Mouse (Mus musculus) layer of hippocampus, postnatal 10 days (tissue): ENCODE measurements around the gene Lman1l. TPM values are rescaled to one million over a fixed set of nuclear protein-coding genes. Genes with fewer than 3 reads are reported as not detected.
A peak's percentile ranks its signal among the peaks of the same experiment; 100 is the strongest.

ENCODE experiments used
- DNase-seq, 2 experiments: peaks; one replicate each; pipeline ENCODE4 v3.0.0; 2021; ENCODE audit warnings: low spot score in 2 of 2
- total RNA-seq, 2 experiments: library from RNA; stranded (reverse); gene quantifications; 2 replicates each; pipeline ENCODE4 v1.2.3; 2021

Gene Lman1l
- total RNA-seq, 2 experiments from 2014 or later, result not detected

DNA sequence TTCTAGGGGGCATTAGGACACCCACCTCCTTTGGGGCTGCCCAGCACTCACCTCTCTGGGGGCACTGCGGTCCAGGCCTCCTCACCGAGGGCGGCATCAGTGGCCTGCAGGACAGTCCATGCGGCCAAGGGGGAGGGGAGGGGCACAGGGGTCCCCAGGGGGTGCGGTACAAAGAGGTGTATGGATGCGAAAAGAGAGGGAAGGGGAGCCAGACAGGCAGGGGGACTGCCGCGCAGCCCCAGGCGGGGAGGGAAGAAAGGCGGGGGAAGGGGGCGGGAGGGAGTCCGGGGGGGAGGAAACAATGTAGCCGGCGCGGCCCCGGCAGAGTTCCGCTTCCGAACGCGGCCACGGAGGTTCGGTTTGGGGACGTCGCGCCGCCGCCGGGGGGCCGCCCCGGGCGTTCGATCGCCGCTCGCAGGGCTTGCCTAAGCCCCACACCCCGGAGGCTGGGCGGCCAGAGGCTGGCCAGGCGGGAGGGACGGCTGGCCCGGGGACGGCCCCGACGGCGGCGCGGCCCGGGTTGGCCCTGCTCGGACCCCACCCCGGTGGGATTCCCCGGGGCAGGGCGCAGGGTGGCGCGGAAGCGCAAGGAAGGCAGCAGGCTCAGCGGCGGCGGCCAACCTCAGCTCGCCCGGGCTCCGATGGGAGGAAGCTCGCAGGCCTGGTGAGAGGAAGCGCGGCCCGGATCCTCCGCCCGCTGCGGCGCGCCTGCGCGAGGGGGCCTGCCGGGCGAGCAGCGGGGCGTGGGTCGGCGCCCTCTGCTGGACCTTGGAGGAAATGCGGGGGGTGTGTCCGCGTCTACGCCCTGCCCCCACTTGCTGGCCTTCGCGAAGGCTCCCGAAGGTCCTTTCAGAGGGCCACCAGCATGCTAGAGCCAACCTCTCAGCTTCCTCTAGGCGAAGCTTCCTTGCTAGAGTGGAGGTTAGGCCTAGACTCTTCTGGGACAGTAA is 24.6 kb upstream of the Lman1l start:
- peak; percentile 95 to 97 for DNase-seq

DNA sequence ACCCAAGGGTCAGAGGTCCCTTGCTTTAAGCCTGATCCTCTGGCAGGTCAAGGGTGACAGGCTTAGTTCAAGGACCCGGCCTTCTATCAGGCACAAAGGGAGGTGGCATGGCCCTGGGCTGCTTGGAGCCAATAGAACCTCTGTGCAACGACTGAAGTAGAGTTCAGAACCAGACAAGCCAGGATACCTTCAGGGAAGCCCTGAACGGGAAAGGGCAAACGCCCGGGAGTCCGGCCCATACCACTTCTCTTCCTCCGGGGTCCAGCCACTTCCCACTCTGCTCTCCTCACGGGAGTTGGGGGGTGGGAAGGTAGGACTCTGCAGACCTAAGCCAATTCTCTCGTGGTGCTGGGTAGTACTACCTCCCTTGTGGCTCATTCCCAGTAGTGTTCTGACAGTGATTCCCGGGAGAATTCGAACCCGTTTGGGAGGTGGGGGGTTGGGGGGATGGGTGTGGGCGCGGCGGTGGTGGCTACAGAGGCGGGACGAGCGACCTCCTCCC is 23.9 kb upstream of the Lman1l start:
- no peak for DNase-seq

DNA sequence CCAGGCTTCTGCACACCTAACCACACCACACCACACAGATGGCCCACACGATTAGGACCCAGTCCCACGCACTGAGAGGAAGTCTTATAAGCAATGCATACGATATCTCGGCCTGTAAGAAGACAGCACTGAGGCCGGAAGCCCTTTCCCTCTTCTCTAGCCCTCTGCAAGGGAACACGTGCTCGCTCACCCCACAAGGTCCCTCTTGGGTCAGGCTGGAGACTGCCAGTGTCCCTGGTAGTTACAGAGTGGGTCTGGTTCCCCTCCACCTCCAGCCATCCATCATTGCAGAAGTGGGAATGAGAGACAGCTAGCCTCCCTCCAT is 23.2 kb upstream of the Lman1l start:
- no peak for DNase-seq

DNA sequence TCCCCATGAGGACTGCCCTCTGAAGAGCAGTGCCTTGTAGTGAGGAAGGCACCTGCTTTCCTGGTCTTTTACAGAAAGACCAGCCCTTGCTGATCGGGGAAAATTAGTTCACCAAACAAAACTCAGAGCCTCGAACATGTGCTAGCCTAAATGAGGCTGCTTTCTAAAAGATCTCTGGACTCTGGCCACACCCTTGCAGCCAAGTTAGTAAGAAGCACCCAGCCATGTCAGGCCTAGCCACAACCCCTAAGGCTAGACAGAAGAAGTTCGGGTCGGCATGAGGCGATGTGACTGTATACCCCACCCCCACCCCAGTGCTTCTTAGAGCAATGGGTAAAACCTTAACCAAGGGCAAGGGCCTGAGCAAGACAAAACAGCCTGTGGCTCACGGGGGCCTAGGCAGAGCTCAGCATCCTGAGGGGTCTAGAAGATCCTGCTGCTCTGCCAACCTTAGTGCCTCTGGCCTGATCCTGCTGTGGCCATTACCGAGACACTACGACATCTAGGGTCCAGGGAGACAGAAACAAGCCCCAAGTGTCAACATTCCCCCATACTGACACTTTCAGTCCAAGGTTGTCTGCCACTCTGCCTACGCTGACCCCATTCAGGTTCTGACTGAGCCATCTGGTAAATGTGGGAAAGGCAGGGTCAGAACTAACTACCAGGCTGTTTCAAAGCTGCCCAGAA is 22.7 kb upstream of the Lman1l start:
- no peak for DNase-seq

DNA sequence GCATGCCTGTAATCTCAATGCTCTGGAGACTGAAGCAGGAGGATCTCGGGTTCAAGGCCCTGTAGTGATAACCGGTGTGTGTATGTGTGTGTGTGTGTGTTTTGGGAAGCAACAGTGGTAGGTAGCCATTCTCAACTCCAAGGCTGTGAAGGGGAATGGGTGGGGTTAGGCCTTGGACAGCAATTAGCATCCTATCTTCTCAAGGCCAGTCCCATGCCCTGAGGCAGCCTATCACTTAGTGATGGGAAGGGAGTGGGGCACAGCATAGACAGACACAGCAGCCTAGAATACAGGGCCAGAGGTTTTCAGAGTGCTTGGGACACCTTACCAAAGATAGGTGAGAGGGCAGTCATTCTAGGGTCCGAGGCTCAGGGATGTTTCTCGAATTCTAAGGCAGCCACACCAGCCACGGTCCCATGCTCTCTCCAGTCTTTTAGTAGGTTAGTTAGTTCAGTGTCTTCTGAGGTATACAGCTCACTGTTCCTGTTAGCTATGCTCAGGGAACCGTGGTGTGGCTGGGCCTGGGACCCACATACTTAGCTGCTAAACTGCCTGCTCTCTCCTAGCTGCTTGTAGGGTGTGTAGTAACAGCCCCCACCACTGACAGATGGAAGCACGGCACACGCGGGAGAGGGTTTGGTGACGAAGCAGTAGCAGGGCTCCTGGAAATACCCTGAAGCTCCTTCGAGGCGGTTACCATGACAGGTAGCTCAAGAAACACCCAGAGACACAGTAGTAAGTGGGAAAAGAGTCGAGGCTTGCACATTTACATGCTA is 21.4 kb upstream of the Lman1l start:
- no peak for DNase-seq

DNA sequence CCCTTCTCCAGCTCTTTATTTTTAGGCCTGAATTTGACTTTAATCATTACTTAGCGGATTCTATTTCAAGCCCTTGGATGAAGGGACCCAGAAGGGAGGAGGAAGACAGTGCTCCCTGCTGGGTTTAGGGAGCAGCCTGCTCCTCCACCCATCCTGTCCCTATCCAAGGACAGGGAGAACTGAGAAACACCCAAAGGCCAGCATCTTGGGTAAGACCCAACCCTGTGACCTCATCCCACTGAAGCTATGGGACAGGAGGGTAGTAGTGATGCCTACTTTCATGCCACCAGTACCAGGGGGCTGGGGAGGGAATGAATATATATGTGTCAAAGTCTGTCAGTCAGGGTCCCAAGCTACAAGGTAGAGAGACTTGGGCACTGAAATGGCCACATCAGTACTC is 20.4 kb upstream of the Lman1l start:
- DNase-seq, result no peak

DNA sequence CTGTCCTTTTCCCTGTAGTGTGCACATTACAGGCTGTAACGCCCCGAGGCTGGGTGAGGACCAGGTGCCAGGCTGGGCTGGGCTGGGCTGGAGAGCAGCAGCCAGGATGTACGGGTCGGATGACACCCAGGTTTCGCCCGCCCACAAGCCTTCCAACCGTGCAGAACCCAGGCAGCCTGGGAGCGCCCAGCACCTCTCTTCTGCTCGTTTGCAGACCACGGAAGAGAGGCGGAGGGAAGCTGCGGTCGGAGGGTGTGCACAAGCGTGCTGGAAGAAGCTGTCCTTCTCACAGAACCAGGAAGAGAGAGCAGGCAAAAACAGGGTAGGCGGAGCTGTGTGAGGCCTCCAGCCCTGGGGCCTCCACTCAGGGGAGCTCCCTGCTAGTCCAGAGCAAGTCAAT is 19.8 kb upstream of the Lman1l start:
- DNase-seq, result no peak

DNA sequence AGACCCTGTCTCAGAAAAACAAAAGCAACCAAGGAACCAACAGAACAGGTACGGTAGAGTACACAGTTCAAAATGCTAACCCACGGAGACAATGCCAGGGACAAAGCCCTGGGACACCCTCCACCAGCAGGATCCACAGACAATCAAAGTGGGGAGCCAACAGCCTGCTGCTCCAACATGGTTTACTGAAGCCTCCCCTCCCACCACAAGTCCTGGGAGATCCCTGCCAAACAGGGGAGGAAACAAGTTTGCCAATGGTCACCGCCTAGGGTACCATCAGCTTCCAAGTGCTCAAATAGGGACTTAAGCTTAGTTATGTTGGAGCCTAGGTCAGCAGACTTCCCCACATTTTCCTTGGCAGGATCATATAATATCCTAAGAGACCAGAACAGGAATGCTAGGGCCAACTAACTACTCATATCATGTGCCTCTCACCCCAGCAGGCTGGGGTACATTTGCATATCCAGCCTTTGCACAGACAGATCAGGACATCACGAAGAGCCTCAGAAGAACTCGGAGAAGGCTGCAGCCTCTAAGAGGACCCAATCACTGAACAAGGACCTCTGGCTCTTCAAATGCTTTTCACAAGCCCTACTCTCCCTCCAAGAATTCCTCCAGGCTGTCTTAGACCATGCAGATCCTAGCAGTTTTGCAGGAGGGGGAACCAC is 19.2 kb upstream of the Lman1l start:
- no peak for DNase-seq

DNA sequence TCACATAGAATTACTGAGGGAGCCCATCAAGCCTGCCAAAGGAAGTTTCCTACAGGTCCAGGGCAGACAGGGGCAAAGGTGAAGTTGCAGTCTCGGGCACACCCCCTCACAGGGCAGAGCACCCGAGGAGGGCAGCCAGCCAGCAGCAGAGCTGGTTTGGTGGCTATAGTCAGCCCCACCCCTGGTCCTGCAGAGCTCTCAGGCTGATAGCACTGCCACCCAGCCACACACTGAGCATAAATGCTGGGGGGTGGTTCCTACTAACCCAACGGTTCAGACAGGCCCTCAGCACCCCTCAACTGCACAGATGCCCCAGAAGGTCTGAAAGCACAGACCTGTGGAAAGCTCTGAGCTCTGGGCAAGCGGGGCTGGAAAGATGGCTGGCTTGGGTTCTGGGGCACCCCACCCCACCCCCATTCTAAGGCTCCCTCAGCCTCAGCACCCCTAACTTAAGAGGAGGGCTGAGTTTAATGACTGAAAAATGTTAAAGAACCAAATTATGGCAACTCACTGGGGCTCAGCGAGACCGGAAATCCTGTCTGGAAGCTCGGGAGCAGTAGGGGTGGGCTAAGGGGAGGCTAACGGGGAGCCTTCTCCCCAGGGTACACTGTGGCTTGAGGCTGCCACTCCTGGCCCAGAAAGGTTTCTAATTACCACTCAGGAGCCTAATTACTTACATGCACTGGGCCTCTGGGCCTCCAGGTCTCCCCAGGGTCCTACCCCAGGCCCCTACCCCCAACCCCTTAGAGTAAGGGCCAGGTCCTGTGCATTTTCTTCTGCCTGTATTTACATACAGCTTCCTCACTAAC is 18.3 kb upstream of the Lman1l start:
- no peak for DNase-seq

DNA sequence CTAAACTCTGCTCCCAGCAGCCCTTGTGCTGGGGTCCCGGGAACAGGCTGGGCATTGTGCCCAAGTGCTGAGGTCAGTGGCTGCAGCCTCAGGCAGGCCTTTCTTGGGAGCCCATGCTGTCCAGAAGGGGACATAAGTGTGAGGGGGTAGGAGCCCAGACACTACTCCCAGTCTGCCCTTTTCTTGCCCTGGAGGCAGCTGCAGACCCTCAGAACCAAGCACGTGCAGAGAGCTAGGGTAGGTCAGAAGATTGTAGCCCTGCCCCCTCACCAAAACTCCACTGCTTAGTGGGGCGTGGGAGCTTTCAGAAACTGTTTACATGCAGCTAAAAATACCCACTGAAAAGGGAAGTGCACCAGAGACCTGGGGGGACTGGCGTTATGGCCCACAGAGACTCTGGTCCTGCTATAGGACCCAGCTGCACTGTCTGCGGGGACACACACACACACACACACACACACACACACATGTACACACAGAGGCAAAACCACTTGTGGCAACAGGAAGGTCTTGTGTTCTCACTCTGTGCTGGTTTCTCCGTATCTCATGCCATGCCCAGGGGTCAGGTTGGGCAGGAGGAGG is 17.3 kb upstream of the Lman1l start:
- peak; percentile 58 to 61 for DNase-seq

DNA sequence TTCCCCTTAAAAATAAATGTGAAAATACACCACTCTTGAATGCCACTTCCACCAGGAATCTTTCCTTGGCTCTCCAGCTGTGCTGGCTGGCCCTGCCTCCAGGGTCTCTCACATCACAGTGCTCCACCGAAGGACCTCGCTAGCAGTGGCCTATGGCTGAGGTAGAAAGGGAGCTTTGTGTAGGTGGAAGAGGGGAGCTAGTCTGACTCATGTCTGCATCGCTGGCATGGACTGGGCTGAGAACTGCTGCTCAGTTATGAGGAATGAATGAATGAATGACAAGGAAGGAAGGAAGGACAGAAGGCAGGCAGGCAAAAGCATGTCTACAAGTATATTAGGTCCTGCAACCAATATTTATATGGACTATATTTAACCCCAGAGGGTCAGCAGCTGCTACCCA is 16.7 kb upstream of the Lman1l start:
- no peak for DNase-seq

DNA sequence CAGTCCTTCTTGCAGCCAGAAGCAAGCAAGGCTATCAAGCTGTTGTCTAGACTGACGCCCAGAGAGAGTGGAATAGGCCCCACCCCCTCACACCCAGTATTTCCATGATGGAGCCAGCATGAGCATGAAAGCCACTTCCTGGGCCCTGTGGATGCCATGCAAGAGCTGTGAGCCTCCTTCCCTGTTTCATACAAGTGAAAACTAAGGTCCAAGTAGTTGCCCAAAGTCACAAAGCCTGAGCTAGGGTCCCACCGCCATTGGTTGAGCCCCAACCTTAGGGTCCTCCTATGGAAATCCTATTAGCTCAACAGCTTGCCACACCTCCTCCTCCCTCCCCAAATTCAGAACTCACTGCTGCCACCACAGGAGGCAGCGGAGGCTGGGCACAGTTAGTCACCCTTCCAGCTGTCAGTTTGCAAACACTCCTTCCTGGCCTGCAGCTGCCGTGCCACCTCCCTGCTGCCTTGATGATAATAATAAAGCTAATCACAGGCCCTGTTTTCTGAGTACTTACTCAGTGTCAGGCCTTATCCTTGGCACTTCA is 13.0 kb upstream of the Lman1l start:
- peak in 1 of 2 experiments; percentile 50 for DNase-seq

DNA sequence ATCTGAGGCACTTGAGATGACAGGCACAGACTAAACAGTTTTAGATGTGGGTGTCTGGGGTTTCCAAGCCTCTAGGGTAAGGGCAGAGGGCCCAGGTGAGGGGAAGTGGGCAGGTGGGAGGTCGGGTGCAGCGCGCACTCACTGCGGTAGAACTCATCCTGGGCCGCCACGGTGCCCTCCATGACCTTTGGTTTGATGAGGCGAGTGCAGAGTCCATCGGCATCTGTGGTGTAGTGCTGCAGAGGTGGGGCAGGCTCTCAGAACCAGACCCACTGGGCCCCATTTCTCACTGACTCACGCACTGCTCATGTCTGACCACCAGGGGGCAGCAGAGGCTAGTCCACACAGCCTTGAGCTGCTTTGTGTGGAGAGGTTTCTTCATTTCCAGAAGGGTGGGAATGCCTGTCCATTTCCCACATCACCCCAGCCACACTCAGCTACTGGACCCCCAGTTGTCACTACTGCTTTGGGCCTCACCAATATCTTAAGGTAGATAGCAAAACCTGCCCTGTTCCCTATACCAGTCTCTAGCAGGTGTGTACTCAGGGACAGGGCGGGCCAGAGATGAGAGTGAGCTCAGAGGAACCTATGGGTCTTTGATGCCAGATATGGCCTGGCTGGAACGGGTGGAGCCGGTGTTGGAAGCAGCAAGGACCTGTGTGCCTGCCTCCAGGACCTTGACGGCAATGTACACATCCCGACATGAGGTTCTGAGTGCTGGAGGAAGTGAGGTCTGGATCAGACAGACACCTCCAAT is 8.7 kb upstream of the Lman1l start:
- DNase-seq, result peak; percentile 90 to 92

DNA sequence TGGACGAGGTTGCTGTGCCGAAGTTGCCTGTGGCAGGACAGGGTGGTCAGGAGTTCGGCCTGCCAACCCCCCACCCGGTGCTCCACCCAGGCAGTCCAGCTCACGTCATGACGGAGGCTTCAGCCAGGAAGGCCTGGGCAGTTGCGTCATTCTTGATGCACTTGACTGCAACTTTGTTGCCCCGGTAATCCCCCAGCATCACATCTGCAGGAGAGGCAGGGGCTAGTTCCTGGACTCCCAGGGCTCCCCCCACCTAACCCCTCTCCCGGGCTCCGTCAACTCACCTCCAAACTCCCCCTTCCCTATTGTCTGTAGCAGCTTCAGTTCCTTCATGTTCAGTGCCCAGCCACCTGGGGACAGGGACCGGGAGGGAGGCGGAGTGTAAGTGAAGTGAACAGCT is 8.1 kb upstream of the Lman1l start:
- DNase-seq, result no peak

DNA sequence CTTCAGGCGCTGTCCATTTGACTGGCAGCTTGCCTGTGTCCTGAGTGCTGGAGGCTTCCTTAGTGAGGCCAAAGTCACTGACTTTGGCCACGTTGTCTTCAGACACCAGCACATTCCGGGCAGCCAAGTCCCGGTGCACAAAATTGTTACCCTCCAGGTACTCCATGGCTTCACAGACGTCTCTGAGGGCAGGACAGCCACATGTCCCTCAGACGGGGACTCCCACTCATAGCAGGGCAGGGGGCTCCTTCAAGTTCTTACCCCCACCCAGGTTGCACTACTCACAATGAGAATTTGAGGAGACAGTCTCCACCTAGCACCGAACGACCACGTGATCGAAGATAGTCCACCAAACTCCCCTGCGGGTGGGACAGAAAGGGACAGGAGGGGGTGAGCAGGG is 7.3 kb upstream of the Lman1l start:
- no peak for DNase-seq

DNA sequence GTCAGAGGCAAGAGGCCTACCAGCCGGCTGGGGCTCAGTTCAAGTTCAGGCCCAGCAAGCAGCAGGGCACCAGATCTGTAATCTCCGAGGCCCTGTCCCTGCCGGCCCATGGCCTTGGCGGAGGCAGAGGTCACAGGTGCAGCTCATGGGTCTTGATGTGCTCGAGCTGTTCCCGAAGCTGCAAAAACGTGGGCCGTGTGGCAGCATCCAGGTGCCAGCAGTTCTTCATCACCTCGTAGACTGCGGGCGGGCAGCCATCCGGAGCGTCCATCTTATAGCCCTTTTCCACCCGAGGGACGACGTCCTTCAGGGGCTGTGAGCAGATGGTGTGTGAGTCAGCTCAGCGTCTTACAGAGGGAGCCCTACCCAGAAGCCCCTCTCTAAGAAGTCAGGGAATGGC is 6.6 kb upstream of the Lman1l start:
- DNase-seq, result no peak

DNA sequence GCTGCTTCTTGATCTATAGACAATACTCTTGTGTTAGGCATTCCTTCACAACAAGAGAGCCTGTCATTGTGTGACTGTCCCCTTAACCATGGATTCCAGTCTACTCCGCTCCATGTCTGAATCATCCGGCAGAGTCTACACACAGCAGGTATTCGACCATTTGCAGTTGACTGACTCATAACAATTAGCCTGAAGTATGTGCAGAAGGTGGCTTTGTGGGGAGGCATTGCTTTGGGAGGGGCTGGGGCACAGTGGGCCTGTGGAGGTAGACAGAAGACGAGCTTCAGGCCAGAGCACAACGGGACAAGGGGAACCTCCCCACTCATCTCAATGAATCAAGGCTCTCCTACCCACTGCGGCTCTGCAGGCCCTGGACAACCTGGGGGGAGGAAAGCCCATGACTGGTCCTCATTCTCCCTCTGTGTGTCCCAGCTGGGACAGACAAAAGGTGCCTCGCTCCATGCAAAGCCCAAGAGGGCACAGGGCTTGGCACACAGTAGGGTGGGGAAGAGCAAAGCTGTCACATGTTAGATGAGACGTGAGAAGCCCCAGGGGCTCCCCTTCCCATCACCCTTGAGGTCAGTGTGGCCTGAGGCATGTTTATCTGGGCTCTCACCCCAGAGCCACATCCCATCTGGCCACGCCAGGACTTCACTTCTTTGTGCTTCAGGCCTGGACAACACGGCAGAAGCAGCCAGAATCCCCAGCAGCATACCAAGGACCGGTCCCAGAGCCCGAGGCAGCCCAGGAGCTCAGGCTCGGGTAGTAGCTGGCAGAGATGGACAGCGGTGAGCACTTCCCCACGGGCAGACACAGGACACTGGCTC is 5.3 kb upstream of the Lman1l start:
- DNase-seq, result no peak

DNA sequence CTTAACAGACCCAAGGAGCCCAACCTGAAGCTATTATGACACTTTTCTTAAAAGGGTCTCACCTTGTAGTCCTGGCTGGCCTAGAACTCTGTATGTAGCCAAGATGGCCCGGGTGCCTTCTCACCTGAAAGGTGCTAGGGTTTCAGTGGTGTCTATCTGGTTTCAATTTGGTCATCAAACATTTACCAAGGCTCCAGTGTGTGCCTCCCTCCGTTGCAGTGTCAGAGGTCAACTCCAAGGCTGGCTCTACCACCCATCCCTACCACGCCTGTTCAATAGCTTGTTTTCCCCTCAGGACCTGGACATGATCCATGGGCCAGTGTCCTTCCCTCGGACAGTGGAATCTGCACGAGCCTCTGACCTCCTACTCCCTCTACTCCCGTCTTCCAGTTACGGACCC is 3.7 kb upstream of the Lman1l start:
- no peak for DNase-seq
